Mouse (Mus musculus): ENCODE measurements around the gene Chrm3.
"Not testable (repeated sequence)": the region's sequence is repeated elsewhere in the genome, so short reads cannot be mapped to it uniquely, and the experiment has no call there.

Gene Chrm3

GRCm38 (mm10) chr13:10360777-10361176 is at the start of gene Chrm3:
Gene Chrm3, minus strand, starts transcription at chr13:10360847.
- DNase-seq, result peak; percentile 19

GRCm38 (mm10) chr13:10394364-10394763 is 33.7 kb upstream of the Chrm3 start:
- no peak for DNase-seq

GRCm38 (mm10) chr13:10375487-10375886 is 14.8 kb upstream of the Chrm3 start:
- DNase-seq, result not testable (repeated sequence)

GRCm38 (mm10) chr13:10360199-10360694 is 400 bp downstream of the Chrm3 start:
- no peak for DNase-seq

GRCm38 (mm10) chr13:10359516-10360198 is 990 bp downstream of the Chrm3 start:
- DNase-seq, result no peak

- DNase-seq, result no peak
Observed at GRCm38 (mm10) chr13:10355796-10356195, 4.9 kb downstream of the Chrm3 start.

- no peak for DNase-seq
Observed at GRCm38 (mm10) chr13:10354885-10355575, 5.6 kb downstream of the Chrm3 start.

- no peak for DNase-seq
Observed at GRCm38 (mm10) chr13:10352141-10352540, 8.5 kb downstream of the Chrm3 start.

GRCm38 (mm10) chr13:10344362-10344761 is 16.3 kb downstream of the Chrm3 start:
- no peak for DNase-seq

GRCm38 (mm10) chr13:10335558-10335957 is 25.1 kb downstream of the Chrm3 start:
- DNase-seq, result no peak

- no peak for DNase-seq
Observed at GRCm38 (mm10) chr13:10332762-10333161, 27.9 kb downstream of the Chrm3 start.

GRCm38 (mm10) chr13:10309811-10310210 is 50.8 kb downstream of the Chrm3 start:
- DNase-seq, result no peak

GRCm38 (mm10) chr13:10295160-10295559 is 65.5 kb downstream of the Chrm3 start:
- no peak for DNase-seq

- DNase-seq, result no peak
Observed at GRCm38 (mm10) chr13:10284331-10284730, 76.3 kb downstream of the Chrm3 start.

GRCm38 (mm10) chr13:10274907-10275306 is 85.7 kb downstream of the Chrm3 start:
- DNase-seq, result no peak

GRCm38 (mm10) chr13:10263784-10264183 is 96.9 kb downstream of the Chrm3 start:
- no peak for DNase-seq

GRCm38 (mm10) chr13:10253049-10253448 is 107.6 kb downstream of the Chrm3 start:
- no peak for DNase-seq

- DNase-seq, result no peak
Observed at GRCm38 (mm10) chr13:10251499-10252179, 109.0 kb downstream of the Chrm3 start.

GRCm38 (mm10) chr13:10244243-10244998 is 116.2 kb downstream of the Chrm3 start:
- DNase-seq, result no peak

GRCm38 (mm10) chr13:10240238-10240637 is 120.4 kb downstream of the Chrm3 start:
- no peak for DNase-seq

- no peak for DNase-seq
Observed at GRCm38 (mm10) chr13:10239825-10240224, 120.8 kb downstream of the Chrm3 start.

- DNase-seq, result no peak
Observed at GRCm38 (mm10) chr13:10237616-10238015, 123.0 kb downstream of the Chrm3 start.

- DNase-seq, result no peak
Observed at GRCm38 (mm10) chr13:10236279-10236678, 124.4 kb downstream of the Chrm3 start.
